ENCODE assay signal across 19 mouse cellular contexts in the genomic region with DNA sequence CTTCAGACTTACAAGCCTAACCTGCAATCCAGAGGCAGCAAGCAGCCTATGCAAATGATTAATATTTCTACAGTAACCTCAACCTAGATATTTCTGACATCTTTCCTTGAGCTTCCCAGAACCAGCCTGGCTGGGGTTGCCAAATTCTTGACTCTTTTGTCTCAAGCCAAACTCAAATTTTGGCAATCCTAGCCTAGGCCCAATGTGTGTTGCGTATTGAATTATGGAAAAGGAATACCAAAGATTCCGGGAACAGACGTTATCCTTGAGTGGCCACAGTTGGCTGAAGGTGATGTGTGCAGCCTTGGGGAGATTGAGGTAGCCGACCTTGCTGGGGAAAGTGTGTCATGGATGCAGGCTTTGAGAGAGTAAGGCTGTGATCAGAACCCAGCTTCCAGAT. TPM values are rescaled to one million over a fixed set of nuclear protein-coding genes. Genes with fewer than 3 reads are reported as not detected.
"Had no signal": no experiment of that assay in that cellular context is flagged by ENCODE, and none has a peak within 500 bp of the region (broad histone marks: within the 10 kb centered on the region; RNA-seq: fewer than 3 reads in every experiment).

No protein-coding gene starts in this region.

- H3K36me3 ChIP-seq: lung, embryonic 15.5 days; midbrain, embryonic 13.5 days; midbrain, embryonic 15.5 days; neural tube, embryonic 12.5 days had no signal

- DNase-seq: lung, adult 2 months; lung, postnatal 14 days; lung, postnatal 36 days; right cerebral cortex, postnatal 14 days; thymus, adult 18-20 months; thymus, postnatal 14 days; thymus, postnatal 36 days had no signal

- H3K4me1 ChIP-seq: lung, embryonic 15.5 days; megakaryocyte, embryonic 14.5 days; midbrain, embryonic 13.5 days; midbrain, embryonic 15.5 days; neural tube, embryonic 12.5 days had no signal

- H3K27me3 ChIP-seq: lung, embryonic 15.5 days; midbrain, embryonic 13.5 days; midbrain, embryonic 15.5 days; neural tube, embryonic 12.5 days had no signal

- H3K27ac ChIP-seq: lung, embryonic 15.5 days; macrophage; midbrain, embryonic 13.5 days; midbrain, embryonic 15.5 days; neural tube, embryonic 12.5 days had no signal

- H3K4me3 ChIP-seq: lung, embryonic 15.5 days; midbrain, embryonic 13.5 days; midbrain, embryonic 15.5 days; neural tube, embryonic 12.5 days had no signal

RNA-seq across cellular contexts. Expression of gene Pdyn, which starts 40.8 kb away (rescaled TPM):
- total RNA-seq: megakaryocyte progenitor cell, adult 5-6 weeks; monocyte, adult 5-6 weeks; neutrophil, adult 5-6 weeks had no signal
- polyA plus RNA-seq: lung, adult 2 months; lung, postnatal 0 days; macrophage; spleen, adult 2 months; stomach, embryonic 14.5 days had no signal
